In the genomic region with DNA sequence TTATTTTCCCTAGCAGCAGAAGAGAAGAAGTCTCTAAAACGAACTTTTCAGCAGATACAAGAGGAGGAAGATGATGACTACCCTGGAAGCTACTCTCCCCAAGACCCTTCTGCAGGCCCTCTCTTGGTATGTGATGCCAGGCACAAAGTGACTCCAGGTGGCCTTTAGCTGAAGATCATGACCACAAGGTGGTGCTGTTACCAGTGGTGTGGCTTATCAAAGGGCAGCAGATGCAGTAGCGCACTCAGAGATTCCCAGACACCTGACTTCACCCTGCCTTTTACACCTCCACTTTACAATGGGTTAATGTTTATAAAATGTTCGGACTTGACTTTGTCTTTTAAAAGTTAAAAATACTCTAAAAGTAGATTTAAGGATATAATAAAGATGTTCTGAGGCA, we compare ENCODE assay signal across 8 mouse cellular contexts. TPM values are rescaled to one million over a fixed set of nuclear protein-coding genes. Genes with fewer than 3 reads are reported as not detected.
A peak's percentile ranks its signal among the peaks of the same experiment; 100 is the strongest.
DNase-seq lines count a peak whose midpoint lies in the region; ATAC-seq and TF ChIP-seq lines count a peak whose summit lies in the region.

No protein-coding gene starts in this region.

- ATAC-seq in intestine, postnatal 0 days: no peak; the same call in 1 of the 2 replicates
- ATAC-seq in intestine, embryonic 15.5 days: no peak
- ATAC-seq in erythroid progenitor cell, adult 5-6 weeks (replicated peaks; ENCODE audit: low FRiP score, poor library complexity, severe bottlenecking): peak; percentile 98

- TF ChIP-seq CTCF in intestine, postnatal 0 days (IDR thresholded peaks at IDR 0.05; ENCODE audit: low read depth): peak; percentile 86
- TF ChIP-seq CTCF in E14TG2a.4 (conservative IDR thresholded peaks at IDR 0.05; ENCODE audit: low read length): peak; percentile 64

- H3K4me3 ChIP-seq in intestine, postnatal 0 days (ENCODE audit: low read depth, low read length): no peak overlapping the region
- H3K4me3 ChIP-seq in intestine, embryonic 15.5 days (replicated peaks): no peak overlapping the region
- H3K4me3 ChIP-seq in E14TG2a.4 (replicated peaks; ENCODE audit: low read length): no peak overlapping the region

- H3K36me3 ChIP-seq in intestine, postnatal 0 days (ENCODE audit: control insufficient read depth, insufficient read depth): peaks cover 48% of the 10 kb centered on the region
- peaks cover 31% of the 10 kb centered on the region for H3K36me3 ChIP-seq in intestine, embryonic 15.5 days
- peaks cover 85% of the 10 kb centered on the region for H3K36me3 ChIP-seq in E14TG2a.4 (ENCODE audit: insufficient read depth, low read length)

- no peaks in the 10 kb centered on the region for H3K9me3 ChIP-seq in intestine, postnatal 0 days (ENCODE audit: control insufficient read depth)
- no peaks in the 10 kb centered on the region for H3K9me3 ChIP-seq in intestine, embryonic 15.5 days
- H3K9me3 ChIP-seq in E14TG2a.4 (ENCODE audit: low read length): no peaks in the 10 kb centered on the region

- no peaks in the 10 kb centered on the region for H3K27me3 ChIP-seq in intestine, postnatal 0 days (replicated peaks; ENCODE audit: control insufficient read depth, insufficient read depth, low read length)
- H3K27me3 ChIP-seq in intestine, embryonic 15.5 days (replicated peaks): no peaks in the 10 kb centered on the region
- H3K27me3 ChIP-seq in E14TG2a.4 (ENCODE audit: insufficient read depth, low read length): no peaks in the 10 kb centered on the region

- no peaks in the 10 kb centered on the region for H3K4me1 ChIP-seq in intestine, postnatal 0 days (replicated peaks; ENCODE audit: control insufficient read depth, insufficient read depth, low read length)
- no peaks in the 10 kb centered on the region for H3K4me1 ChIP-seq in intestine, embryonic 15.5 days (replicated peaks)
- no peaks in the 10 kb centered on the region for H3K4me1 ChIP-seq in E14TG2a.4 (replicated peaks; ENCODE audit: low read depth, low read length)

- no peak overlapping the region for H3K9ac ChIP-seq in intestine, postnatal 0 days (ENCODE audit: low read depth, low read length)
- H3K9ac ChIP-seq in intestine, embryonic 15.5 days: no peak overlapping the region

- 49% methylated on average over 3 of the region's 3 CpGs for WGBS in intestine, postnatal 0 days
- 51% methylated on average over 3 of the region's 3 CpGs for WGBS in intestine, embryonic 15.5 days

- no peak overlapping the region for H3K4me2 ChIP-seq in intestine, postnatal 0 days (replicated peaks; ENCODE audit: low read depth)
- H3K4me2 ChIP-seq in intestine, embryonic 15.5 days (replicated peaks): no peak overlapping the region

- no peak overlapping the region; the same call in 1 of the 2 replicates for H3K27ac ChIP-seq in intestine, postnatal 0 days (ENCODE audit: low read depth, low read length)
- H3K27ac ChIP-seq in intestine, embryonic 15.5 days: no peak overlapping the region

- peak; percentile 69 for DNase-seq in c-Kit-negative CD71-positive TER-119-positive erythroid progenitor cells, embryonic 14.5 days (ENCODE audit: low read depth, low spot score)
- DNase-seq in layer of hippocampus, postnatal 36 days: peak; percentile 15 to 35
- DNase-seq in naive thymus-derived CD4-positive, alpha-beta T cell, adult 2 months (ENCODE audit: low read depth): peak; percentile 74
- peak; percentile 68 for DNase-seq in thymus, postnatal 4 days

RNA-seq across cellular contexts. Expression of a gene that starts 19.6 kb away (rescaled TPM):
- 17.1 and 19.8 TPM in 2 replicates for polyA plus RNA-seq in intestine, postnatal 0 days (2015; fragmentation: Nextera tagmentation; extraction: Ambion mirVana)
- polyA plus RNA-seq in intestine, embryonic 15.5 days (2015; fragmentation: Nextera tagmentation; extraction: Ambion mirVana): 40.3 and 40.7 TPM in 2 replicates
- 50.1 and 57.0 TPM in 2 replicates for total RNA-seq in erythroid progenitor cell, adult 5-6 weeks (2015; ENCODE audit: low replicate concordance)
- 34.4 and 44.5 TPM in 2 replicates for total RNA-seq in erythroid progenitor cell, adult 5-6 weeks (2017; ENCODE audit: low replicate concordance)
- total RNA-seq in layer of hippocampus, postnatal 36 days (2021): 10 to 100 TPM; 46.4 to 54.7 TPM

RNA-seq across cellular contexts. Expression of a gene that starts 19.7 kb away (rescaled TPM):
- polyA plus RNA-seq in intestine, postnatal 0 days (2015; fragmentation: Nextera tagmentation; extraction: Ambion mirVana): 5.1 and 5.4 TPM in 2 replicates
- polyA plus RNA-seq in intestine, embryonic 15.5 days (2015; fragmentation: Nextera tagmentation; extraction: Ambion mirVana): 20.8 and 21.3 TPM in 2 replicates
- total RNA-seq in erythroid progenitor cell, adult 5-6 weeks (2015; ENCODE audit: low replicate concordance): 13.7 and 18.4 TPM in 2 replicates
- 9.2 and 16.4 TPM in 2 replicates for total RNA-seq in erythroid progenitor cell, adult 5-6 weeks (2017; ENCODE audit: low replicate concordance)
- 10 to 100 TPM; 20.4 to 22.7 TPM for total RNA-seq in layer of hippocampus, postnatal 36 days (2021)
